Mouse (Mus musculus) heart, embryonic 16.5 days (tissue): ENCODE data around the gene Phip. TPM values are rescaled to one million over a fixed set of nuclear protein-coding genes. Genes with fewer than 3 reads are reported as not detected.

Source experiments
- polyA plus RNA-seq: library from polyadenylated mRNA; unstranded; fragments of >200 nt; fragmentation: Nextera tagmentation; extraction: Ambion mirVana; gene quantifications from 2 replicates; pipeline ENCODE4 v1.2.1, GENCODE M21; 2015

The Phip gene
- polyA plus RNA-seq, 1 experiment from 2014 or later, result 45.4 TPM

Other genes with a start within 250 kb of the Phip start
- gene Irak1bp1, start 146.0 kb downstream of the Phip start, polyA plus RNA-seq, result 10.4 and 11.9 TPM in 2 replicates
- gene Hmgn3, start 171.2 kb upstream of the Phip start, polyA plus RNA-seq, result 111 and 115 TPM in 2 replicates